Comparison of ENCODE assay signal across 11 mouse cellular contexts in the genomic region with DNA sequence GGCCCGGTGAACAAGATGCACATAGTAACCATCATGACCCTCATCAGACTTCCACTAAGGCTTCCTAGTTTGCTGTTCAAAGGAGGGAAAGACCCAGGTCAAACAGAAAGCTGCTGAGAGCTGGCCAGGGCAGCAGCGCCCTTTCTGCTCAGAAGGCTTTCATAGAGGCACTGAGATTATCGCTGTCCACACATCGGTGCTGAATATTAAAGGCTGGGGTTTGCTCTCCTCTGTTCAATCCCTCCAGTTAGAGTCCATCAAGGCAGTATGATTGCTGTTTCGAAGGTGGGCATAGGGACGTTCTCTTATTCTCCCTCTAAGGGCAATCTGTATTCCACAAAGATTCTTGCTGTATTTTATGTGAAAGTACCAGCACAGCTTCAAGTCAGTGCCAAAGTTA. TPM values are rescaled to one million over a fixed set of nuclear protein-coding genes. Genes with fewer than 3 reads are reported as not detected.
A peak's percentile ranks its signal among the peaks of the same experiment; 100 is the strongest.
DNase-seq lines count a peak whose midpoint lies in the region; ATAC-seq and TF ChIP-seq lines count a peak whose summit lies in the region.
"Had no signal": no experiment of that assay in that cellular context is flagged by ENCODE, and none has a peak within 500 bp of the region (broad histone marks: within the 10 kb centered on the region; RNA-seq: fewer than 3 reads in every experiment).

No protein-coding gene starts in this region.

- no peak for TF ChIP-seq POLR2A in limb, embryonic 14.5 days (IDR thresholded peaks at IDR 0.05; ENCODE audit: borderline replicate concordance, extremely low read depth, insufficient read depth, insufficient read length)

- no peak overlapping the region for H3K9ac ChIP-seq in hindbrain, embryonic 13.5 days
- no peak overlapping the region for H3K9ac ChIP-seq in ES-E14 (ENCODE audit: insufficient read depth, low read depth, low read length, poor library complexity, severe bottlenecking)
- H3K9ac ChIP-seq in limb, embryonic 14.5 days (ENCODE audit: low read depth, low read length, severe bottlenecking): no peak overlapping the region
- H3K9ac ChIP-seq in liver, embryonic 12.5 days: no peak overlapping the region

- no peak overlapping the region for H3K4me2 ChIP-seq in hindbrain, embryonic 13.5 days
- H3K4me2 ChIP-seq in limb, embryonic 14.5 days (replicated peaks; ENCODE audit: low read depth, low read length, severe bottlenecking): no peak overlapping the region
- H3K4me2 ChIP-seq in liver, embryonic 12.5 days: no peak overlapping the region

- peak; percentile 42 for DNase-seq in hindbrain, embryonic 10.5 days (ENCODE audit: low spot score)
- peak; percentile 40 for DNase-seq in ES-E14 (ENCODE audit: low read depth, low spot score)
- peak; percentile 41 for DNase-seq in embryo, embryonic 11.5 days (ENCODE audit: low read depth, low spot score)
- peak; percentile 76 for DNase-seq in limb, embryonic 14.5 days (ENCODE audit: low spot score)
- DNase-seq in layer of hippocampus, adult 8-10 months (ENCODE audit: low spot score in 2 of 2): no peak
- DNase-seq in thymus, adult 18-20 months: no peak
- DNase-seq: cerebellum, adult 8-10 months had no signal

- ATAC-seq in hindbrain, embryonic 13.5 days (ENCODE audit: low FRiP score): no peak
- no peak for ATAC-seq in limb, embryonic 14.5 days (ENCODE audit: low FRiP score, low read depth)
- no peak for ATAC-seq in liver, embryonic 12.5 days

- H3K4me3 ChIP-seq in hindbrain, embryonic 10.5 days: no peak overlapping the region
- H3K4me3 ChIP-seq in hindbrain, embryonic 13.5 days: no peak overlapping the region
- no peak overlapping the region for H3K4me3 ChIP-seq in ES-E14 (ENCODE audit: insufficient read depth in 1 of 2, low read depth in 1 of 2, low read length in 2 of 2, poor library complexity in 1 of 2, severe bottlenecking in 1 of 2)
- H3K4me3 ChIP-seq in limb, embryonic 14.5 days (replicated peaks; ENCODE audit: low read length): no peak overlapping the region
- H3K4me3 ChIP-seq in liver, embryonic 12.5 days: no peak overlapping the region

- no peaks in the 10 kb centered on the region for H3K36me3 ChIP-seq in hindbrain, embryonic 10.5 days
- no peaks in the 10 kb centered on the region for H3K36me3 ChIP-seq in hindbrain, embryonic 13.5 days
- no peaks in the 10 kb centered on the region for H3K36me3 ChIP-seq in ES-E14 (ENCODE audit: control insufficient read depth, insufficient read depth, low read length, poor library complexity, severe bottlenecking)
- H3K36me3 ChIP-seq in limb, embryonic 14.5 days (ENCODE audit: control insufficient read depth, insufficient read depth, low read length): no peaks in the 10 kb centered on the region
- H3K36me3 ChIP-seq in liver, embryonic 12.5 days: no peaks in the 10 kb centered on the region

- in situ Hi-C loops in ES-E14 (cut with MboI; ENCODE audit: low sequenced_read_pairs in 2 of 2, unreplicated experiment in 2 of 2): no loop called here

- H3K27me3 ChIP-seq in hindbrain, embryonic 10.5 days (ENCODE audit: insufficient read depth, poor library complexity, severe bottlenecking): peaks cover 10% of the 10 kb centered on the region
- H3K27me3 ChIP-seq in hindbrain, embryonic 13.5 days: no peaks in the 10 kb centered on the region; the same call in 1 of the 2 replicates
- peaks cover 19% of the 10 kb centered on the region for H3K27me3 ChIP-seq in limb, embryonic 14.5 days (ENCODE audit: control insufficient read depth, insufficient read depth, low read length)
- H3K27me3 ChIP-seq in liver, embryonic 12.5 days (replicated peaks): peaks cover 33% of the 10 kb centered on the region

- no peak overlapping the region for H3K27ac ChIP-seq in hindbrain, embryonic 10.5 days
- no peak overlapping the region for H3K27ac ChIP-seq in hindbrain, embryonic 13.5 days
- no peak overlapping the region for H3K27ac ChIP-seq in ES-E14 (ENCODE audit: insufficient read depth, low read depth, low read length, poor library complexity, severe bottlenecking)
- H3K27ac ChIP-seq in limb, embryonic 14.5 days (replicated peaks; ENCODE audit: low read depth, low read length): no peak overlapping the region
- H3K27ac ChIP-seq in liver, embryonic 12.5 days: no peak overlapping the region

- no peaks in the 10 kb centered on the region for H3K9me3 ChIP-seq in hindbrain, embryonic 10.5 days
- no peaks in the 10 kb centered on the region for H3K9me3 ChIP-seq in hindbrain, embryonic 13.5 days
- no peaks in the 10 kb centered on the region for H3K9me3 ChIP-seq in ES-E14 (ENCODE audit: control insufficient read depth, insufficient read depth, low read depth, low read length)
- H3K9me3 ChIP-seq in limb, embryonic 14.5 days (ENCODE audit: control insufficient read depth, low read length): no peaks in the 10 kb centered on the region
- no peaks in the 10 kb centered on the region for H3K9me3 ChIP-seq in liver, embryonic 12.5 days (replicated peaks)

- peaks cover 18% of the 10 kb centered on the region for H3K4me1 ChIP-seq in hindbrain, embryonic 10.5 days (replicated peaks)
- peaks cover 16% of the 10 kb centered on the region; the same call in 1 of the 2 replicates for H3K4me1 ChIP-seq in hindbrain, embryonic 13.5 days (replicated peaks)
- H3K4me1 ChIP-seq in ES-E14 (ENCODE audit: control insufficient read depth in 2 of 2, insufficient read depth in 2 of 2, low read length in 2 of 2, poor library complexity in 1 of 2): no peaks in the 10 kb centered on the region
- H3K4me1 ChIP-seq in limb, embryonic 14.5 days (ENCODE audit: control insufficient read depth, insufficient read depth, low read length): peaks cover 4% of the 10 kb centered on the region; the same call in 1 of the 2 replicates
- H3K4me1 ChIP-seq in liver, embryonic 12.5 days: no peaks in the 10 kb centered on the region

- 25% methylated on average over 6 of the region's 6 CpGs for WGBS in hindbrain, embryonic 10.5 days
- WGBS in hindbrain, embryonic 13.5 days: 27% methylated on average over 6 of the region's 6 CpGs
- 22% methylated on average over 6 of the region's 6 CpGs for WGBS in limb, embryonic 14.5 days
- WGBS in liver, embryonic 12.5 days (ENCODE audit: insufficient replicate concordance): 20% methylated on average over 6 of the region's 6 CpGs

TF ChIP-seq in ES-E14, 5 proteins besides CTCF, POLR2A, EP300 and RAD21:
- TF ChIP-seq ZNF384 (IDR thresholded peaks at IDR 0.05; ENCODE audit: low read depth, low read length) (no peak), HCFC1 (IDR thresholded peaks at IDR 0.05; ENCODE audit: borderline replicate concordance, insufficient read depth, low read length) (no peak), MAFK (IDR thresholded peaks at IDR 0.05; ENCODE audit: insufficient read depth, low read depth, low read length) (no peak), CHD2 (IDR thresholded peaks at IDR 0.05; ENCODE audit: low read depth, low read length) (no peak), ZC3H11A (IDR thresholded peaks at IDR 0.05; ENCODE audit: borderline replicate concordance, low read depth, low read length) (no peak)

RNA-seq across cellular contexts. Expression of a gene that starts 1.0 kb away (rescaled TPM):
- polyA plus RNA-seq in hindbrain, embryonic 10.5 days (2016; fragmentation: Nextera tagmentation; extraction: Ambion mirVana): 0.68 and 0.90 TPM in 2 replicates
- polyA plus RNA-seq in hindbrain, embryonic 13.5 days (2015; fragmentation: Nextera tagmentation; extraction: Ambion mirVana): 2.9 and 3.1 TPM in 2 replicates
- 0.69 and 0.80 TPM in 2 replicates for total RNA-seq in ES-E14 (2012; rRNA removed)
- 0.04 and 0.06 TPM in 2 replicates for polyA plus RNA-seq in limb, embryonic 14.5 days (2012; rRNA removed)
- polyA plus RNA-seq in limb, embryonic 14.5 days (2014; fragmentation: Nextera tagmentation; extraction: Ambion mirVana): 0.04 and 0.14 TPM in 2 replicates
- total RNA-seq in layer of hippocampus, adult 8-10 months (2022): 10 to 100 TPM; 18.6 to 25.0 (median 22.5) TPM
- not detected in 2 replicates for polyA plus RNA-seq in liver, embryonic 12.5 days (2016; fragmentation: Nextera tagmentation; extraction: Ambion mirVana)
- total RNA-seq: megakaryocyte, adult 5-6 weeks had no signal
- polyA plus RNA-seq: gonadal fat pad, adult 2 months had no signal

Comparison
In these comparisons a context has a peak if more than half of its experiments do, and no peak if none do; other contexts are left out.
1. DNase-seq: peak in hindbrain, embryonic 10.5 days (single experiment), ES-E14 (single experiment), embryo, embryonic 11.5 days (single experiment) and limb, embryonic 14.5 days (single experiment); none in layer of hippocampus, adult 8-10 months (0 of 2) and thymus, adult 18-20 months (0 of 2).